Mouse (Mus musculus) inflammation-experienced regulatory T-cells (primary cell): ENCODE measurements around the gene Calhm5. TPM values are rescaled to one million over a fixed set of nuclear protein-coding genes. Genes with fewer than 3 reads are reported as not detected.

Source experiments
- polyA plus RNA-seq, 2 experiments: library from polyadenylated mRNA; unstranded; fragments of 100-300 nt; shearing (Covaris generic); gene quantifications; one replicate each; pipeline ENCODE4 v1.2.1; 2017

Gene Calhm5
- polyA plus RNA-seq: under 1 TPM in 1 of 2 experiments, not detected in 1; 0.06 TPM

DNA sequence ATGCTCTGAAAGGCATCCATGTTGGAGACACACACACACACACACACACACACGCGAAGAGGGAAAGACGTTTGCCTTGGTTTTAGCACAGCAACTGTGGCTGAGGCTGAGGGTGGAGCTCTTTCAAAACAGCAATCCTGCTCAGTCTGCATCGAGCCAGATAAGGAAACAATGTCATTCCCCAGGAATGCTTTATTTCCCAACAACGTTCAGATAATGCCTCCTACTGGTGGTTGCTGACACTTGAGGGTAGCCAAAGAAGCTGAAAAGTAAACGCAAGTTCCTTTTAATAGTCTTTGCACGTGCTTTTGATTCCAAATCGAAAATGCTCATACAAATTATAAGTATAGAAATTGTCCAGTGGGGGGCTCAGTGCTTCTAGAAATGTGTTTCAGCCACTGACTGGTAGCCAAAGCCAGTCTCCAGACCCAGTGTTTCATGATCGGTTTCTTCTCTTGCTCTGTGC, at the start of gene Calhm5:
Gene Calhm5 (minus strand): TSS at position 102 of the 466 bp plus-strand sequence.

DNA sequence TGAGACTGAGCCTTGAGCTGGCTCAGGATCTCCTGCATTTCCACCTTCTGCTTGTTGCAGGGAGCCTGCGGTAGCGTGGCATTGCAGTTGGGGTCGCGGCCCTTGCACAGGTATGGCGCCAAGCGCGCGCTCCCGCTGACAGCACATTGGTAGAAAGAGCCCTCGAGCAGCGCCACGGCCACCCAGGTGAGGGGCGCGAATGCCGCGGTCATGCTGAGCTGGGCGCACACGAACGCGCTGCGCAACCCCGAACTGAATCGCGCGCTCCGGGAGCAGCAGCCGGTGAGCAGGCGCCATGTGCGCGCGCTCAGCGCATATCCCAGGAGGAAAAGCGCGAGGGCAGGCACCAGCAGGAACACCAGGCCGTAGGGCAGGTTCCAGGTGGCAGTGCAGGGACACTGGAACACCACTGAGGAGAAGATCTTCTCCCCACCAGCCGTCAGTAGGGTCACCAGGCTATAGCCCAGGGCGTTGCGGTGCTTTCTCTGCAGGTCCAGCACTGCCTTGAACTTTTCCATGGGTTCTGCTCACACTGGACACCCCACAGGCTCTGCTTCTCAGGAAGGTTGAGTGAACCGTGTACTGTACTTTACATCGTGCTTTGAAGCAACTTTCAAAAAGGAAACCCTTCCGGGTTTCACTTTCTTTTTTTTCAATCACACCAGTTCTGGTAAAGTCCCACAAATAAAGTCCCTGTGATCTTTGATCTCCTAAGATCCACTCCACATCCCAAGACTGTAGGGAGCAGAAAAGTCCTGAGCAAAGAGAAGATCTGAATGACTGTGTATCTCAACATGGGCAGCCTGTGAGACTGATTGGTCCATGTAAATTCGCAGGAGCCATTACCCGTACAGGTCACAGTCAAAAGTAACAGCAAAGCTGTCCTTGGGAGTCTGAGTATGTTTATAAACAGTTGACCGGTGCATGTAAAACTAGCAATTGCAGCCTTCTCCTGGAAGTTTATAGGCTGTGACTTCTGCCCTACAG, 31.4 kb upstream of the Calhm5 start, which contains the start of gene Calhm6:
Gene Calhm6 (minus strand): TSS at position 593 of the 987 bp plus-strand sequence.

GRCm38 (mm10) chr10:34044210-34044609, 52.1 kb downstream of the Calhm5 start, which contains the start of gene Calhm4:
Gene Calhm4 (minus strand): TSS chr10:34044310.

Other genes with a start within 250 kb of the Calhm5 start
- gene Sult3a1, start 238.8 kb downstream of the Calhm5 start, polyA plus RNA-seq: not detected
- gene Rsph4a, start 191.4 kb downstream of the Calhm5 start, polyA plus RNA-seq: under 1 TPM; 0.36 to 0.37 TPM
- gene Zup1, start 145.2 kb downstream of the Calhm5 start, polyA plus RNA-seq: 10 to 100 TPM; 54.7 to 61.8 TPM
- 100 to 1,000 TPM; 120 to 137 TPM for gene Rwdd1, start 76.9 kb downstream of the Calhm5 start, polyA plus RNA-seq
- not detected for gene Trappc3l, start 58.9 kb downstream of the Calhm5 start, polyA plus RNA-seq
- gene Calhm4, start 52.2 kb downstream of the Calhm5 start, polyA plus RNA-seq: under 1 TPM in 1 of 2 experiments, not detected in 1; 0.06 TPM
- gene Calhm6, start 31.5 kb upstream of the Calhm5 start, polyA plus RNA-seq: 10 to 100 TPM; 29.4 to 36.1 TPM
- gene Dse, start 111.2 kb upstream of the Calhm5 start, polyA plus RNA-seq: 10 to 100 TPM in 1 of 2 experiments, 1 to 10 TPM in 1; 3.5 to 13.8 TPM
- 10 to 100 TPM; 59.1 to 70.7 TPM for gene Tspyl1, start 185.7 kb upstream of the Calhm5 start, polyA plus RNA-seq
- gene Tspyl4, start 200.9 kb upstream of the Calhm5 start, polyA plus RNA-seq: 10 to 100 TPM; 10.4 to 13.6 TPM